Comparison of ENCODE assay signal across 17 mouse cellular contexts in the genomic region with DNA sequence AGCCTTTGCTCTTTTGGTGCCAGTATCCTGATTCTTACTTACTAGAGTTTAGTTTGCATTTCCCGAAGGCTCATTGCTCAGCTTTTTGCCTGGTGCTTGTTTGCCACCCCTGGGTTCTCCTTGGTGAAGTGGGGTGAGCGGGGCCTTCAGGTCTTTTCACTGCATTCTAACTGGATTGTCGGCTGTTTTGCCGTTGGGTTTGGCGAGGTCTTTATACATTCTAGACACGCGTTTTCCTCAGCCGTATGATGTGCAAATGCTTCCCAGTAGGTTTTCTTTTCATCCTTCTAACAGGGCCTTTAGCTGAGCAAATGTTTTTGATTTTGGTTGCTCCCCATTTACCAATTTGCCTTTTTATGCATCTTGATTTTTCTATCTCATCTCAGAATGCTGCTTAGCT.
"Had no signal": no experiment of that assay in that cellular context is flagged by ENCODE, and none has a peak within 500 bp of the region (broad histone marks: within the 10 kb centered on the region; RNA-seq: fewer than 3 reads in every experiment).

No protein-coding gene starts in this region.

- H3K36me3 ChIP-seq: limb, embryonic 12.5 days; limb, embryonic 15.5 days; neural tube, embryonic 13.5 days had no signal

- ATAC-seq: lung, postnatal 0 days had no signal

- H3K27ac ChIP-seq: kidney, postnatal 0 days; limb, embryonic 12.5 days; limb, embryonic 15.5 days; liver, embryonic 14.5 days; macrophage; neural tube, embryonic 13.5 days had no signal

- H3K4me2 ChIP-seq: limb, embryonic 12.5 days; limb, embryonic 15.5 days; liver, embryonic 11.5 days; lung, embryonic 14.5 days; midbrain, embryonic 11.5 days; neural tube, embryonic 13.5 days had no signal

- H3K4me1 ChIP-seq: limb, embryonic 15.5 days; neural tube, embryonic 13.5 days had no signal

- DNase-seq: kidney, adult 2 months; kidney, postnatal 25 days; left cerebral cortex, postnatal 4 days; liver, postnatal 0 days; lung, embryonic 14.5 days; thymus, adult 18-20 months; thymus, postnatal 36 days had no signal

- H3K9ac ChIP-seq: limb, embryonic 12.5 days; limb, embryonic 15.5 days; liver, embryonic 14.5 days; liver, postnatal 0 days; lung, embryonic 14.5 days; neural tube, embryonic 13.5 days had no signal

- H3K27me3 ChIP-seq: limb, embryonic 12.5 days; limb, embryonic 15.5 days; neural tube, embryonic 13.5 days had no signal

- H3K9me3 ChIP-seq: limb, embryonic 12.5 days; limb, embryonic 15.5 days; neural tube, embryonic 13.5 days had no signal

- H3K4me3 ChIP-seq: limb, embryonic 12.5 days; limb, embryonic 15.5 days; myocyte; neural tube, embryonic 13.5 days had no signal
